Mouse (Mus musculus): ENCODE measurements around the gene Lrrk2.

The Lrrk2 gene

GRCm38 (mm10) chr15:91806463-91806862 is 133.5 kb downstream of the Lrrk2 start:
- 56% methylated on average over 4 of the region's 4 CpGs for WGBS

- 64% methylated on average over 6 of the region's 6 CpGs for WGBS
These were observed 162.3 kb downstream of the Lrrk2 start for GRCm38 (mm10) chr15:91835319-91835718.

- 92% methylated on average over 7 of the region's 7 CpGs for WGBS
These were observed 165.0 kb downstream of the Lrrk2 start, which contains the start of gene Smgc for GRCm38 (mm10) chr15:91837965-91838364. Gene Smgc, plus strand, starts transcription at chr15:91838265.

GRCm38 (mm10) chr15:91864130-91864529 is 191.2 kb downstream of the Lrrk2 start:
- 51% methylated on average over 5 of the region's 5 CpGs for WGBS
